Mouse (Mus musculus) kidney, embryonic 15.5 days (tissue): ENCODE measurements around the gene Lrp2. TPM values are rescaled to one million over a fixed set of nuclear protein-coding genes. Genes with fewer than 3 reads are reported as not detected.
A peak's percentile ranks its signal among the peaks of the same experiment; 100 is the strongest.

Source experiments
- ATAC-seq: fragments of 200-750 bp; cut with Nextera tagmentation; replicated peaks from 2 replicates; pipeline ENCODE4 v1.8.0; 2017; ENCODE audit warnings: moderate TSS enrichment; ENCODE audit not compliant: low FRiP score
- H3K27ac ChIP-seq: fragments of 300-500 bp; sonication (generic); 2 replicates; pipeline ENCODE4 v1.5.1; 2015; ENCODE audit warnings: mild to moderate bottlenecking, inconsistent platforms
- H3K27me3 ChIP-seq: fragments of 300-500 bp; sonication (generic); 2 replicates; pipeline ENCODE4 v1.6.1; 2015; ENCODE audit warnings: inconsistent platforms
- H3K36me3 ChIP-seq: fragments of 300-500 bp; sonication (generic); 2 replicates; pipeline ENCODE4 v1.6.1; 2015; ENCODE audit warnings: inconsistent platforms
- H3K4me1 ChIP-seq: fragments of 300-500 bp; sonication (generic); 2 replicates; pipeline ENCODE4 v1.6.1; 2015; ENCODE audit warnings: inconsistent platforms
- H3K4me2 ChIP-seq: fragments of 300-500 bp; sonication (generic); 2 replicates; pipeline ENCODE4 v1.6.1; 2015; ENCODE audit warnings: moderate library complexity, mild to moderate bottlenecking, inconsistent platforms
- H3K4me3 ChIP-seq: fragments of 300-500 bp; sonication (generic); replicated peaks from 2 replicates; pipeline ENCODE4 v1.5.1; 2015; ENCODE audit warnings: mild to moderate bottlenecking, inconsistent platforms
- H3K9ac ChIP-seq: fragments of 300-500 bp; sonication (generic); 2 replicates; pipeline ENCODE4 v1.6.1; 2015; ENCODE audit warnings: mild to moderate bottlenecking, inconsistent platforms
- H3K9me3 ChIP-seq: fragments of 300-500 bp; sonication (generic); replicated peaks from 2 replicates; pipeline ENCODE4 v1.6.1; 2016; ENCODE audit warnings: inconsistent platforms
- WGBS: fragments of 180-500 bp; shearing (Covaris S2); methylation state at CpG from one replicate; pipeline ENCODE4 v1.1.7; 2015; ENCODE audit warnings: mixed read lengths; 5-methylcytosine and 5-hydroxymethylcytosine counted together
- polyA plus RNA-seq: library from polyadenylated mRNA; unstranded; fragments of >200 nt; fragmentation: Nextera tagmentation; extraction: Ambion mirVana; gene quantifications from 2 replicates; pipeline ENCODE4 v1.2.1, GENCODE M21; 2015

The Lrp2 gene
- polyA plus RNA-seq, 1 experiment from 2014 or later: 15.0 TPM

GRCm38 (mm10) chr2:69480965-69481364 lies 104.9 kb downstream of the Lrp2 start:
- H3K4me3 ChIP-seq: no peak overlapping the region
- no peak overlapping the region for H3K27ac ChIP-seq
- H3K36me3 ChIP-seq: 0 out of 2 replicates have a peak, but pooled peaks cover 6% of the 10 kb centered on the region
- ATAC-seq: no peak
- H3K9me3 ChIP-seq: no peaks in the 10 kb centered on the region
- 93% methylated on average over 7 of the region's 7 CpGs for WGBS
- no peak overlapping the region for H3K9ac ChIP-seq
- no peaks in the 10 kb centered on the region for H3K4me1 ChIP-seq
- no peak overlapping the region for H3K4me2 ChIP-seq
- no peaks in the 10 kb centered on the region for H3K27me3 ChIP-seq

GRCm38 (mm10) chr2:69479859-69480258 lies 106.0 kb downstream of the Lrp2 start:
- Histone ChIP-seq H3K4me3 (no peak overlapping the region), H3K36me3 (0 out of 2 replicates have a peak, but pooled peaks cover 6% of the 10 kb centered on the region), H3K4me1 (no peaks in the 10 kb centered on the region), H3K4me2 (no peak overlapping the region), H3K27me3 (no peaks in the 10 kb centered on the region), H3K27ac (no peak overlapping the region), H3K9ac (no peak overlapping the region), H3K9me3 (no peaks in the 10 kb centered on the region)
- no peak for ATAC-seq
- 76% methylated on average over 7 of the region's 7 CpGs for WGBS

GRCm38 (mm10) chr2:69476901-69477300 lies 109.0 kb downstream of the Lrp2 start:
- 70% methylated on average over 7 of the region's 7 CpGs for WGBS
- Histone ChIP-seq H3K4me1 (no peaks in the 10 kb centered on the region), H3K36me3 (0 out of 2 replicates have a peak, but pooled peaks cover 4% of the 10 kb centered on the region), H3K27me3 (no peaks in the 10 kb centered on the region), H3K4me3 (no peak overlapping the region), H3K27ac (no peak overlapping the region), H3K9ac (no peak overlapping the region), H3K9me3 (no peaks in the 10 kb centered on the region), H3K4me2 (no peak overlapping the region)
- no peak for ATAC-seq

GRCm38 (mm10) chr2:69475177-69475576 lies 110.7 kb downstream of the Lrp2 start:
- no peaks in the 10 kb centered on the region for H3K9me3 ChIP-seq
- H3K4me3 ChIP-seq: no peak overlapping the region
- ATAC-seq: no peak
- H3K4me1 ChIP-seq: no peaks in the 10 kb centered on the region
- H3K4me2 ChIP-seq: no peak overlapping the region
- H3K27me3 ChIP-seq: no peaks in the 10 kb centered on the region
- no peaks in the 10 kb centered on the region for H3K36me3 ChIP-seq
- no peak overlapping the region for H3K27ac ChIP-seq
- no peak overlapping the region for H3K9ac ChIP-seq
- 91% methylated on average over 9 of the region's 9 CpGs for WGBS

- H3K27ac ChIP-seq: no peak overlapping the region
- WGBS: 79% methylated on average over 4 of the region's 4 CpGs
- no peaks in the 10 kb centered on the region for H3K4me1 ChIP-seq
- H3K4me2 ChIP-seq: no peak overlapping the region
- H3K36me3 ChIP-seq: no peaks in the 10 kb centered on the region
- no peaks in the 10 kb centered on the region for H3K27me3 ChIP-seq
- no peaks in the 10 kb centered on the region for H3K9me3 ChIP-seq
- H3K9ac ChIP-seq: no peak overlapping the region
- ATAC-seq: no peak
- no peak overlapping the region for H3K4me3 ChIP-seq
Observed at GRCm38 (mm10) chr2:69471837-69472236, 114.0 kb downstream of the Lrp2 start.

GRCm38 (mm10) chr2:69463609-69464008 lies 122.3 kb downstream of the Lrp2 start:
- H3K27ac ChIP-seq: no peak overlapping the region

GRCm38 (mm10) chr2:69459481-69459880 lies 126.4 kb downstream of the Lrp2 start:
- no peak for ATAC-seq
- Histone ChIP-seq H3K36me3 (peaks cover 14% of the 10 kb centered on the region; the same call in 1 of the 2 replicates), H3K27me3 (no peaks in the 10 kb centered on the region), H3K27ac (no peak overlapping the region), H3K4me3 (no peak overlapping the region), H3K9ac (no peak overlapping the region), H3K4me1 (no peaks in the 10 kb centered on the region), H3K9me3 (no peaks in the 10 kb centered on the region), H3K4me2 (no peak overlapping the region)
- 94% methylated on average over 17 of the region's 17 CpGs for whole genome bisulfite sequencing

More at GRCm38 (mm10) chr2:69463609-69464008, 122.3 kb downstream of the Lrp2 start:
- peaks cover 10% of the 10 kb centered on the region; the same call in 1 of the 2 replicates for H3K36me3 ChIP-seq
- no peaks in the 10 kb centered on the region for H3K4me1 ChIP-seq
- no peaks in the 10 kb centered on the region for H3K27me3 ChIP-seq
- H3K4me2 ChIP-seq: no peak overlapping the region
- no peak overlapping the region for H3K9ac ChIP-seq
- H3K4me3 ChIP-seq: no peak overlapping the region
- H3K9me3 ChIP-seq: no peaks in the 10 kb centered on the region
- 86% methylated on average over 6 of the region's 6 CpGs for WGBS
- ATAC-seq: no peak

- ATAC-seq: no peak
- H3K27ac ChIP-seq: no peak overlapping the region
- no peaks in the 10 kb centered on the region for H3K9me3 ChIP-seq
- H3K4me3 ChIP-seq: no peak overlapping the region
- 0 out of 2 replicates have a peak, but pooled peaks cover 2% of the 10 kb centered on the region for H3K36me3 ChIP-seq
- 0 out of 2 replicates have a peak, but pooled peaks cover 3% of the 10 kb centered on the region for H3K4me1 ChIP-seq
- H3K4me2 ChIP-seq: no peak overlapping the region
- H3K9ac ChIP-seq: no peak overlapping the region
- no peaks in the 10 kb centered on the region for H3K27me3 ChIP-seq
- 54% methylated on average over 5 of the region's 5 CpGs for WGBS
Observed at GRCm38 (mm10) chr2:69451128-69451527, 134.7 kb downstream of the Lrp2 start.

GRCm38 (mm10) chr2:69448581-69448980 lies 137.3 kb downstream of the Lrp2 start:
- Histone ChIP-seq H3K27me3 (no peaks in the 10 kb centered on the region), H3K4me2 (no peak overlapping the region), H3K36me3 (no peaks in the 10 kb centered on the region), H3K9me3 (no peaks in the 10 kb centered on the region), H3K4me1 (0 out of 2 replicates have a peak, but pooled peaks cover 3% of the 10 kb centered on the region), H3K27ac (no peak overlapping the region), H3K4me3 (no peak overlapping the region), H3K9ac (no peak overlapping the region)
- WGBS: 87% methylated on average over 4 of the region's 4 CpGs
- no peak for ATAC-seq

GRCm38 (mm10) chr2:69445896-69446472 lies 139.9 kb downstream of the Lrp2 start:
- WGBS: 64% methylated on average over 4 of the region's 4 CpGs
- no peak overlapping the region for H3K9ac ChIP-seq

GRCm38 (mm10) chr2:69441656-69442055 lies 144.2 kb downstream of the Lrp2 start:
- H3K9me3 ChIP-seq: no peaks in the 10 kb centered on the region
- H3K36me3 ChIP-seq: peaks cover 6% of the 10 kb centered on the region; the same call in 1 of the 2 replicates
- 70% methylated on average over 3 of the region's 3 CpGs for WGBS
- H3K4me2 ChIP-seq: no peak overlapping the region
- no peak overlapping the region for H3K4me3 ChIP-seq
- H3K27ac ChIP-seq: no peak overlapping the region
- H3K9ac ChIP-seq: no peak overlapping the region
- 0 out of 2 replicates have a peak, but pooled peaks cover 3% of the 10 kb centered on the region for H3K4me1 ChIP-seq
- no peak for ATAC-seq
- H3K27me3 ChIP-seq: no peaks in the 10 kb centered on the region

More at GRCm38 (mm10) chr2:69445896-69446472, 139.9 kb downstream of the Lrp2 start:
- no peaks in the 10 kb centered on the region for H3K36me3 ChIP-seq
- no peak for ATAC-seq
- H3K4me2 ChIP-seq: no peak overlapping the region
- 0 out of 2 replicates have a peak, but pooled peaks cover 3% of the 10 kb centered on the region for H3K4me1 ChIP-seq
- no peak overlapping the region for H3K4me3 ChIP-seq
- no peaks in the 10 kb centered on the region for H3K9me3 ChIP-seq
- no peaks in the 10 kb centered on the region for H3K27me3 ChIP-seq
- no peak overlapping the region for H3K27ac ChIP-seq

- H3K4me3 ChIP-seq: no peak overlapping the region
Observed at GRCm38 (mm10) chr2:69428116-69428515, 157.7 kb downstream of the Lrp2 start.

More at GRCm38 (mm10) chr2:69428116-69428515, 157.7 kb downstream of the Lrp2 start:
- H3K9me3 ChIP-seq: no peaks in the 10 kb centered on the region
- H3K9ac ChIP-seq: no peak overlapping the region
- H3K27me3 ChIP-seq: no peaks in the 10 kb centered on the region
- H3K27ac ChIP-seq: no peak overlapping the region
- H3K4me1 ChIP-seq: no peaks in the 10 kb centered on the region
- no peak overlapping the region for H3K4me2 ChIP-seq
- H3K36me3 ChIP-seq: no peaks in the 10 kb centered on the region
- peak; percentile 58; the same call in 1 of the 2 replicates for ATAC-seq
- 28% methylated on average over 3 of the region's 3 CpGs for WGBS
